Mouse (Mus musculus) gastrocnemius, adult 2 months (tissue): ENCODE measurements at regions not wholly inside any gene's neighbourhood (a gene's known extent, or its start where the extent isn't known, plus 50 kb on each side); places are given as distances from the start of the nearest gene placed in this dataset.

ENCODE experiments used
- DNase-seq: peaks from one replicate; pipeline ENCODE4 v3.0.0; 2022
- H3K27ac ChIP-seq: fragments of 200-600 bp; 2 replicates; pipeline ENCODE4 v1.8.1; 2022; ENCODE audit warnings: mild to moderate bottlenecking
- H3K4me3 ChIP-seq: fragments of 200-600 bp; 2 replicates; pipeline ENCODE4 v1.8.1; 2022; ENCODE audit warnings: mild to moderate bottlenecking, moderate library complexity
- CTCF ChIP-seq: fragments of 200-600 bp; IDR thresholded peaks from 2 replicates; pipeline ENCODE4 v1.8.1; 2022; ENCODE audit warnings: antibody characterized with exemption, mild to moderate bottlenecking, moderate library complexity
- intact Hi-C: fragments of 180-260 bp; cut with DNase I; formaldehyde crosslinking; loops from one replicate; pipeline ENCODE4 v1.15.1; 2025

- intact Hi-C loops = no loop called here
- H3K27ac ChIP-seq = no peak overlapping the region
- no peak for DNase-seq
- H3K4me3 ChIP-seq = no peak overlapping the region
- TF ChIP-seq CTCF = no peak
These were observed 65.7 kb upstream of the Il6 start for GRCm38 (mm10) chr5:29947225-29947624.

GRCm38 (mm10) chr5:29948161-29948560 lies 64.8 kb upstream of the Il6 start:
- no peak for TF ChIP-seq CTCF
- no peak for DNase-seq
- Histone ChIP-seq H3K4me3 (no peak overlapping the region), H3K27ac (no peak overlapping the region)
- intact Hi-C loops = no loop called here

DNA sequence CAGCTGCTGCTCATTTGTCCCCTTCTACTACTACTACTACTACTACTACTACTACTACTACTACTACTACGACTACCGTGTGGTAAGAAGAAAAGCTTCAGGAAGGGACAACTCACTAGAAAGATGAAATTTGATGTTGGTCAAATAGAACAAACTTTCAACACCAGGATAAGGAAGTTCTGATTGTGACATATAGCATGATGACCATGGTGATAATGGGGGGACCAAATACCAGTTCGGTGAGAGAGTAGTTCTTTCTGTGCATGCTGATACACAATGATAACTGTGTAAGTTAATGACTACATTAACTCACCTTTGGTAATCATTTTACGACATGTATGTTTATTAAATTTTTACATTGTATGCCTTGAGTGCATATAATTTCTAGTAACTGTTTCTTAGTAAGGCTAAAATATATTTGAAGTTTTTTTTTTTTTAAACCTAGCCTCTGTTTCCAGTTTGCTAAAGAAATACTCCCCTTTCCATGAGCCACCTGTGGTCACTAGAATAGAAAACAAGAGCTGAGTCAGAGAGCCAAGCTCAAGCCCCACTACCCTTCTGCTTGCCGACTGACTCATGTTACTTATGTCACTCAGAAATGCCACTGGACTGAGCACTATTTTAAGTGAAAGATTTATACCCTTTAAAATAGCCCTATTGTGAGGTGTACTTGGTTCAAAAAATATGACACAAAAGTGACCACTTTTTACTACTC lies 62.3 kb upstream of the Il6 start:
- intact Hi-C loops = no loop called here

GRCm38 (mm10) chr5:29951381-29952350 lies 61.2 kb upstream of the Il6 start:
- no peak overlapping the region for H3K4me3 ChIP-seq
- TF ChIP-seq CTCF = no peak
- no peak for DNase-seq
- intact Hi-C loops = no loop called here
- H3K27ac ChIP-seq = no peak overlapping the region

More for the DNA sequence above, 62.3 kb upstream of the Il6 start:
- H3K27ac ChIP-seq = no peak overlapping the region
- no peak for DNase-seq
- H3K4me3 ChIP-seq = no peak overlapping the region
- no peak for TF ChIP-seq CTCF
